Mouse (Mus musculus): Measurements from ENCODE around the gene Olfr263. TPM values are rescaled to one million over a fixed set of nuclear protein-coding genes. Genes with fewer than 3 reads are reported as not detected.
A peak's percentile ranks its signal among the peaks of the same experiment; 100 is the strongest.

Olfr263 gene
- polyA plus RNA-seq, 1 experiment from 2014 or later, result not detected

DNA sequence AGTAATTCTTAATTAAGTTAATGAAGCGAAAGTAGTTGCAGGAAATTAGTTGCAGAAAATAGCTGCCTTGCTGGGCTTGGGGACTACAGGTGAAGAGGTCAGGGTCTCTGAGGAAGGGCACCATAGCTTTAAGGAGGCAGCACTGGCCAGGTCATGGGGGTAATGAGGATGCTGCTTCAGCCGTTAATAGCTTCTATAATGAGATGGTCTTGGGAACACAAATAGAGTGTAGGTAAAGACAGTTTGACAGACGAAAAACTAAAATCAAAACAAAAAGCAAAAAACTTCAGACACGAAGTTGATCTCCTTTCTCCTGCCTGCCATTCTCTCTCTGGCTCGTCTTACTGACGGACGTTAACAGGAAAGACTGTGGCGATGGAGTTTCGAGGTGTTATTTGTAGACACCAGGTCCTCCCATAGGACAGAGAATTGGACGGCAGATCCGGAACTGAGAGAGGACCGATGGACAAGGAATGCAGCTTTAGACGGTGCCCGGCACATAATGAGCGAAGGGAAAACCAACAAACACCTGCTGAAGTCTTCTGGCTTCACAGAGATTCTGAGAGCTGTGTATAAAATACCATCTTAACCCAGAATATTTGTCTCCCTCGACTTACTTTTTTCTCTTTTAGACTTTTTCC is 39.1 kb downstream of the Olfr263 start:
- H3K27ac ChIP-seq (ENCODE audit: low read depth), result peak overlapping the region; percentile 52
- peak overlapping the region; percentile 84 for H3K4me2 ChIP-seq (ENCODE audit: low read depth, low read length)
- peak; percentile 51 for DNase-seq
- H3K9ac ChIP-seq (replicated peaks), result peak overlapping the region; percentile 73
- peak overlapping the region; percentile 68 for H3K4me3 ChIP-seq (ENCODE audit: low read depth, low read length)
- 1% methylated on average over 16 of the region's 16 CpGs for WGBS (ENCODE audit: insufficient replicate concordance)
- no peaks in the 10 kb centered on the region for H3K27me3 ChIP-seq (ENCODE audit: insufficient read depth, low read length)
- no peak for ATAC-seq
- TF ChIP-seq EP300 (IDR thresholded peaks at IDR 0.05; ENCODE audit: low read depth) (no peak), CTCF (IDR thresholded peaks at IDR 0.05; ENCODE audit: low read depth) (no peak)
- H3K9me3 ChIP-seq (ENCODE audit: low read length), result no peaks in the 10 kb centered on the region
- no peaks in the 10 kb centered on the region for H3K36me3 ChIP-seq (replicated peaks; ENCODE audit: insufficient read depth, low read length)
- H3K4me1 ChIP-seq (ENCODE audit: insufficient read depth), result peaks cover 7% of the 10 kb centered on the region

DNA sequence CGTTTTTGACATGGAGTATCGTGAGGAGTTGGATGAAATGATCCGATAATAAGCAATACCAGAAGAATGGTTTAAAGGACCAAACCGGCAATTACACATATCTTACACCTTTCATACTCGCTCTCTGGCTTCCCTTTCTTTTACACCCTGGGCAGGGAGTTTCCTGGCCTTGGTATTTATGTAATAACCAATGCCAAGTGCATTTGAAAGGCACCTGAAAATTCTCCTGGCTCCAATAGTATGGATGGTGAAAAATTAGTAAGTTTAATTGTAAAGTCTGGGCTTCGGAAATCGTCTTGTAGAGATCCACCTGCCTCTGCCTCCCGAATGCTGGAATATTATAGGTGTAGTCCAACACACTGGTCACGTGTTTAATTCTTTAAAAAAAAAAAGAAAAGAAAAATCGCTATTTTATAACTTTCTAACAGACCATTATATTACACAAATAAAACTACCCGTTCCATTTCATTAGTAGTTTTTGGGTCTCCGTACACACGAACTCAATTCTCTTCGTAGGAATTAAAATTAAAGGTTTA is 39.8 kb downstream of the Olfr263 start:
- H3K9ac ChIP-seq (replicated peaks), result peak overlapping the region; percentile 73
- WGBS (ENCODE audit: insufficient replicate concordance), result under 1% methylated on average over 14 of the region's 14 CpGs
- H3K4me1 ChIP-seq (ENCODE audit: insufficient read depth), result peaks cover 7% of the 10 kb centered on the region
- H3K27ac ChIP-seq (ENCODE audit: low read depth), result peak overlapping the region; percentile 52
- H3K9me3 ChIP-seq (ENCODE audit: low read length), result no peaks in the 10 kb centered on the region
- DNase-seq, result no peak
- no peak for TF ChIP-seq EP300 (IDR thresholded peaks at IDR 0.05; ENCODE audit: low read depth)
- TF ChIP-seq CTCF (IDR thresholded peaks at IDR 0.05; ENCODE audit: low read depth), result no peak
- H3K27me3 ChIP-seq (ENCODE audit: insufficient read depth, low read length), result no peaks in the 10 kb centered on the region
- peak overlapping the region; percentile 68 for H3K4me3 ChIP-seq (ENCODE audit: low read depth, low read length)
- H3K36me3 ChIP-seq (replicated peaks; ENCODE audit: insufficient read depth, low read length), result no peaks in the 10 kb centered on the region
- peak overlapping the region; percentile 84 for H3K4me2 ChIP-seq (ENCODE audit: low read depth, low read length)
- ATAC-seq, result no peak

DNA sequence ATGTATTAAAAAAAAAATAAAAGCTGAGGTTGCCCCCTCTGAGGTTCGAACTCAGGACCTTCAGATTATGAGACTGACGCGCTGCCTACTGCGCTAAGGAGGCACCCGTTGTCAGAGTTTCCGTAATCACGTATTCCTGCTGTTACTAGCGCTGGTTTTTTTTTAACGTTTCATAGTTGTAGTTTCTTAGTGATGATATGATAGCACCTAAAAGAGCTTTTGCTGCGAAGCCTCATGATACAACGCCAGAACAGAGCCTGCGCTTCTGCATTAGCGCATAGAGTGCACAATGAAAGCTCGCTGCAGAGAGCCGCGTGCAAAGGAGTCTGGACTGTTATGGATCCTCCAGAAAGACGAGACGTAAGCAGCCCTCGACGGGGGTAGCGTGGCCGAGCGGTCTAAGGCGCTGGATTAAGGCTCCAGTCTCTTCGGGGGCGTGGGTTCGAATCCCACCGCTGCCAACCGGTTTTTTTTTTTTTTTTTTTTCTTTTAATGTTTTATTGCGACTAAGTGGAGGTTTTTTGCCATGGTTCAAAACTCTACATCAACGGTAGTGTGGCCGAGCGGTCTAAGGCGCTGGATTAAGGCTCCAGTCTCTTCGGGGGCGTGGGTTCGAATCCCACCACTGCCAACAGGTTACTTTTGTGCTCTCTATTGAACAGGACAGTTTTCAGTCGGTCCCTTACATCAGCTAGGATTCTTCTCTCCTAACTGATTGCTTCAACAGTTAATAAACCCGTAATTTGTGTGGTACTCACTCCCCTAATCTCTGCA is 40.4 kb downstream of the Olfr263 start:
- Histone ChIP-seq H3K27me3 (ENCODE audit: insufficient read depth, low read length) (no peaks in the 10 kb centered on the region), H3K36me3 (replicated peaks; ENCODE audit: insufficient read depth, low read length) (no peaks in the 10 kb centered on the region), H3K27ac (ENCODE audit: low read depth) (no peak overlapping the region), H3K9me3 (ENCODE audit: low read length) (no peaks in the 10 kb centered on the region), H3K4me3 (ENCODE audit: low read depth, low read length) (peak overlapping the region; percentile 68), H3K4me2 (ENCODE audit: low read depth, low read length) (peak overlapping the region; percentile 84), H3K9ac (replicated peaks) (no peak overlapping the region), H3K4me1 (ENCODE audit: insufficient read depth) (peaks cover 7% of the 10 kb centered on the region)
- under 1% methylated on average over 39 of the region's 39 CpGs for WGBS (ENCODE audit: insufficient replicate concordance)
- ATAC-seq (peak; percentile 83), DNase-seq (peak; percentile 83)
- TF ChIP-seq EP300 (IDR thresholded peaks at IDR 0.05; ENCODE audit: low read depth) (no peak), CTCF (IDR thresholded peaks at IDR 0.05; ENCODE audit: low read depth) (no peak)

DNA sequence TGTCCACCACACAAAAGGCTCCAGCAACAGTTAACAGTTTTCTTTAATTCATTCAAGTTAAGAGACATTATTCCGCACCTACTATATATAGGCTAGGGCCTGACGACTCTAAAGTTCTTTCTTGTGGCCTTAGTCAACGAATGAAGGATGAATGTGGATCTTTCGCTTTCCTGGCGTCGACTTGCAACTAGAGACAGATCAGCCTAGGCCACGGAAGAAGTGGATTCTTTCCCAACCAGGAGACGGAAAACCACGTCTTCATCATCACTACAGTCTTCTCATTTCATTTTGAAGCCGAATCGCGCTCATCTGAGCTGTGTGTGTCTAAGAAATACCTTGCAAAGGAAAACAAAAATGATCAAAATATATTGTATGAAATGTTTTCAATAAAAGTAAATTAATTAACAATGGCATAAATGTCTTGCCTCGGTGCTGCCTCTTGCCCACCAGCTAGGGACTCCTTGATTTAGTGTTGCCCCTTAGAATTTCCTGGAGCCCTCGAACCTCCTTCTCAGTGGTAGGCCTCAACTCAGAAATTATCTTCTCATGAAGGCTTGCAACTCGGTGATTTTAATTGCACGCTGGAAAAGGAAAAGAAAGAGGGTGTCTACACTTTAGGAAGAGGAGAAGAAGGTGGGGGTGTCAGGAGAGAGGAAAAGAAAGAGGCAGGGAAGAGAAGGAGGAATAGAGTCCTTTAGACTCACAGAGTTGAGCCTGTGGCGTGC is 41.2 kb downstream of the Olfr263 start:
- H3K4me2 ChIP-seq (ENCODE audit: low read depth, low read length), result peak overlapping the region; percentile 82
- WGBS (ENCODE audit: insufficient replicate concordance), result 69% methylated on average over 17 of the region's 17 CpGs
- no peak for DNase-seq
- no peak for ATAC-seq
- no peak overlapping the region for H3K27ac ChIP-seq (ENCODE audit: low read depth)
- H3K27me3 ChIP-seq (ENCODE audit: insufficient read depth, low read length), result no peaks in the 10 kb centered on the region
- H3K9me3 ChIP-seq (ENCODE audit: low read length), result no peaks in the 10 kb centered on the region
- no peaks in the 10 kb centered on the region for H3K36me3 ChIP-seq (replicated peaks; ENCODE audit: insufficient read depth, low read length)
- H3K9ac ChIP-seq (replicated peaks), result no peak overlapping the region
- H3K4me1 ChIP-seq (ENCODE audit: insufficient read depth), result peaks cover 7% of the 10 kb centered on the region
- H3K4me3 ChIP-seq (ENCODE audit: low read depth, low read length), result no peak overlapping the region
- TF ChIP-seq EP300 (IDR thresholded peaks at IDR 0.05; ENCODE audit: low read depth), result no peak
- TF ChIP-seq CTCF (IDR thresholded peaks at IDR 0.05; ENCODE audit: low read depth), result no peak

DNA sequence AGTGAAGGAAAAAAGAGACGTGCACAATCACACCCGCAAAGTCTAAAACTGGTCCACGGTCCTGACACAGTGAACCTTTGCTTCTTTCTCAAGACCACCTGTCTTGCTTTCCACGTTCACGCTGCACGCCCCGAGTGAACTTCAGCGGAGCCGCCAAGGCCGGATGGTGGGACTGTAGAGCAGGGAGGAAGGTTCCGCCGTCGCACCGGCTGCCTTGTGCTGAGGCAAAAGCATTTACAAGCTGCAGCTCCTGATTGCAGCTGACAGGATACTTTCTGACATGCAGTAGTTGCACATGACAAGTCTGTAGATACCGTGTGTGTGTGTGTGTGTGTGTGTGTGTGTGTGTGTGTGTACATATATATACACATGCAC is 41.7 kb downstream of the Olfr263 start:
- 25% methylated on average over 15 of the region's 15 CpGs for WGBS (ENCODE audit: insufficient replicate concordance)
- no peak for ATAC-seq
- H3K4me3 ChIP-seq (ENCODE audit: low read depth, low read length), result no peak overlapping the region

More for the DNA sequence above, 41.7 kb downstream of the Olfr263 start:
- H3K4me2 ChIP-seq (ENCODE audit: low read depth, low read length), result peak overlapping the region; percentile 82
- H3K36me3 ChIP-seq (replicated peaks; ENCODE audit: insufficient read depth, low read length), result no peaks in the 10 kb centered on the region
- H3K9ac ChIP-seq (replicated peaks), result no peak overlapping the region
- peak; percentile 22 for DNase-seq
- no peaks in the 10 kb centered on the region for H3K27me3 ChIP-seq (ENCODE audit: insufficient read depth, low read length)
- peaks cover 7% of the 10 kb centered on the region for H3K4me1 ChIP-seq (ENCODE audit: insufficient read depth)
- H3K9me3 ChIP-seq (ENCODE audit: low read length), result no peaks in the 10 kb centered on the region
- TF ChIP-seq CTCF (IDR thresholded peaks at IDR 0.05; ENCODE audit: low read depth), result no peak
- TF ChIP-seq EP300 (IDR thresholded peaks at IDR 0.05; ENCODE audit: low read depth), result no peak
- H3K27ac ChIP-seq (ENCODE audit: low read depth), result no peak overlapping the region
